Mouse (Mus musculus) frontal cortex, postnatal 14 days (tissue): Measurements from ENCODE around the gene Slc17a9.
A peak's percentile ranks its signal among the peaks of the same experiment; 100 is the strongest.

Source experiments
- DNase-seq, 2 experiments: peaks; one replicate each; pipeline ENCODE4 v3.0.0; 2022; ENCODE audit warnings: low spot score in 2 of 2

The Slc17a9 gene

DNA sequence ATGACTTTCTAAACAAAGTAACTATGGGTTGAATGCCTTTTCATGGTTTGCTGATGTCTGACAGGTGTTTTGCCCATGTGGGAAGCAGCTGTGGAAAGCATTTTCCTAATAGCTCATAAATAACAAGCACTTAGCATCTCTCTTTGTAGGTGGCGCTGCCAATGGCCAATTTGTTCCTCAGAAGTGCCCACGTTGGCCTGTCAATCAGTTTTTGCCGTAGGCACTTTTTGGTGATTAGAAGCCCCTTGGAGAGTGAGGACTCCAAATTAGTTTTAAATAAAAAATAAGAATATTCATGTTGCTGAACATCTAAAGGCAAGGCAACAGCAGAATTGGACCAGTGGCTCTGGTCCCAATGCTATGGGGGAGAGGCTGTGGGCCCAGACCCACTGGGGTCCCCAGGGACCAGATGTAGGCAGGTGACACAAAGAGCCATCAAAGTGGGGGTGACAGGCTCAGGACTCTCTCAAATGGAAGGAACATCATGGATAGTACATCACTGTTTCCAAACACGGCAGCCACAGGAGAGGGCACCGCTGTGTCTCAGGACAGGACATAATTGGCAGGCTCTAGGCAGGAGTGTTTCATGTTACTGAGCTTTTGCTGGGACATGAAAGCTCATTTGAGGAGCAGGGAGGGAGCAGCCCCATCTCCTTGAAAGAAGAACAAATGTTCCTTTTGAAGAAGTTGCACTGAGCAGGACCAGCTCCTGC, 30.1 kb downstream of the Slc17a9 start:
- DNase-seq, result no peak

- no peak for DNase-seq
These were observed 30.8 kb downstream of the Slc17a9 start for GRCm38 (mm10) chr2:180755896-180756295.

DNA sequence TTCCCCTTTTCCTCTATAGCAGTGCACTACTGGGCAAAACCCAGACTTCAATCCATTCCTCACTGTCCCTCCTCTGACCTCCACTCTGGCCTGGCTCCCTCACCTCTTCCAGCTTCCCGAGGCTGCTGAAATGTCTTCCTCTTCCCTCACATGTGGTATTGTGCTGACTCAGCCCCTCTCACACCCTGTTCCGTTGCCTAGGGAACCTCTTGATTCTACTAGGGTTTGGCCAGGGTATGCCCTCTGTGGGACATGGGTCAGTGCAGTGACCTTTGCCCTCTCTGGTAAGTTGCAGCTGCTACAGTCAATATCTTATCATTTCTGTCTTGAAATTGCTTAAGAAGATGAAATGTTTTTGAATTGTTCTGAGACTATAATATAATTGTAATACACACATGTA, 31.7 kb downstream of the Slc17a9 start:
- no peak for DNase-seq

- DNase-seq, result no peak
These were observed 33.6 kb downstream of the Slc17a9 start for GRCm38 (mm10) chr2:180758513-180759263.

DNA sequence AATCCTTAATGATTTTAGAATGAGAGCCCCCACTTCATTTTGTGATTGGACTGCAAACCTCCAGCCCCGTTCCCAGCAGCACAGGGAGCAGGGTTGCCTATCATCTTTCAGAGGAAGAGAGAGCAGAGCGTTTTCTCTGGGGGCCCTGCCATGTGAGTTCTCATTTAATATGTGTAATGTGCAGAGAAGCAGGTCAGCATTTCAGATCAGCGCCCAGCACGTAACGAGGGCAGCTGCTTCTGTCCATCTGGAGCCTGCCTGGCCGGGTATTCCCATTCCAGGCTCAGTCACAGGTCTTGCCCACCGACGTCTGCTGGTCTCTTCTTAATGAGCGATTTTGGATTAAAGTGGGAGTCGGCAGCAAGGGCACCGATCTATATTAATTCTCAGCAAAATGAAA, 39.9 kb downstream of the Slc17a9 start:
- DNase-seq, result no peak

DNA sequence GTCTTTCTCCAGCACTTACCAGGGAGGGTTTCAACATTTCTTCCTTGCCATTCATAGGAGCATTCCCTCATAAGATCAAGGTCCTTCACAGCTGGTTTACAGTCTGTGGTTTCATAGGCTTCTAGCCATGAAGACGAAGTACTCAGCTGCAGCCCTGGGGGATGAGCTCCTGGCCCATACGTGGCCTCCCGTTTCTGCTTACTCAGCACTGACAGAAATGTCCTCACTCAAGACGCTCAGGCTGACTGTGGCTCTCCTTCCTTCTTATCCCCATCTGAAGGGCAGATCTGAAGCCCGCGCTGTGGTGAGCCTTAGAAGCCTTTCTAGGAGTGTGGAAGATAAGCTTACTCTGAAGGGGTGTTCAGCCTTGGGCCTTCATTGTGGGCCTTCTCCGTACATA, 40.6 kb downstream of the Slc17a9 start:
- no peak for DNase-seq

- DNase-seq, result no peak
These were observed 50.2 kb downstream of the Slc17a9 start for GRCm38 (mm10) chr2:180775223-180775622.

- DNase-seq, result no peak
These were observed 50.6 kb downstream of the Slc17a9 start for GRCm38 (mm10) chr2:180775641-180776040.

DNA sequence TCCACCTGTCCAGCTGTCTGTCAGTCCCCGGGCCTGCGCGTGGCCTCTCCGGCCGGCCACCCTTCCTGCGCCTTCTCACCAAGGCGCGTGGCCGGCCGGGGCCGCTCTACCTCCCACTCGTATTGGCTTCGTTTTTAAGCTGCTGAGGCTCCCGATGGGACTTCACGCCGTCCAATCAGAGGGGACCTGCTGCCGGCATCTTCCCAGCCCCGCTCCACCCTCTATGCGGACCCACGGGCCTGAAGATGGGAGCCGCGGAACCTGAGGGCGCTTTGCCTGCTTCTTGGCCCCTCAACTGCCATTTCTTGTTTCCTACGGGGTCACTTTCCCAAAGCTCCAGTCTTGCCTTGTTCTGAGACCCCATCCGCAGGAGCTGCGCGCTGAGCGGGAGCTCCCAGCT, 51.7 kb downstream of the Slc17a9 start, which contains the start of gene Bhlhe23:
TSS of gene Bhlhe23 (minus strand) at position 108 of the 400 bp plus-strand sequence.
- no peak for DNase-seq

DNA sequence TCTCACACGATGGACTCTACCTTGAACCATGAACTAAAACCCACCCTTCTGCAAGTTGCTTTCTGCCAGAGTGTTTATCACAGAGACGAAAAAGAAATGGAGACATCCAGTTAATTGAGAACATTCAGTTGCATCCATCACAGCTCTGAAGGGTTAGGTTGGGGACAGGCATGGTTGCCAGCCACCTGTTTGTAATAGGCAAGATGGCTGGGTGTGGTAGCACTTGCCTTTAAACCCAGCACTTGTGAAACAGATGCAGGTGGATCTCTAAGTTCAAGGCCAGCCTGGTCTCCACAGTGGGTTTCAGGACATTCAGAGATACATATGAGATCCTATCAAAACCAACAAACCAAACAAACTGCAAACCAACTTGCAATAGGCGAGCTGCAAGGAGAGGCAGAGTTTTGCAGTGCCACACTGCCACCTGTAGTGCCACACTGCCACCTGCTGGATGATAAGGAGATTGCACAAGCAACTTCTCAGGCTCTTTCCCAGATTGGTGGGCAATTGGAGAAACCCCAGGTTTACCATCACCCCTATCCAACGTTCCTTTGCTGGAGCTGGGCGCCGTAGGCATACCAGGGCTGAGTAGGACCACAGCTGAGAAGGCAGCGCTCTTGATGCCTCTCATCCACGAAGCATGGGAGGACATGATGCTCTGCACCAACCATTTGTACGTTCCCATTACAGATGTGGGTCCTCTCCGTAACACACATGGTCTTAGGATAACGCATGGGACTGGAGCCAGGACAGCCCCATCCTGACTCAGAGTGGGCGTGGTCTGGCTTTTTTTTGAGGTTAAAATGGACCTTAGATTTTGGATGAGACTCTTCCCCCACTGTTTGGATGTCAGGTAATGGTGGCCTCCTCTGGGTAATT, 54.4 kb downstream of the Slc17a9 start:
- DNase-seq, result peak in 1 of 2 experiments; percentile 63

- no peak for DNase-seq
These were observed 55.2 kb downstream of the Slc17a9 start for GRCm38 (mm10) chr2:180780282-180780681.

DNA sequence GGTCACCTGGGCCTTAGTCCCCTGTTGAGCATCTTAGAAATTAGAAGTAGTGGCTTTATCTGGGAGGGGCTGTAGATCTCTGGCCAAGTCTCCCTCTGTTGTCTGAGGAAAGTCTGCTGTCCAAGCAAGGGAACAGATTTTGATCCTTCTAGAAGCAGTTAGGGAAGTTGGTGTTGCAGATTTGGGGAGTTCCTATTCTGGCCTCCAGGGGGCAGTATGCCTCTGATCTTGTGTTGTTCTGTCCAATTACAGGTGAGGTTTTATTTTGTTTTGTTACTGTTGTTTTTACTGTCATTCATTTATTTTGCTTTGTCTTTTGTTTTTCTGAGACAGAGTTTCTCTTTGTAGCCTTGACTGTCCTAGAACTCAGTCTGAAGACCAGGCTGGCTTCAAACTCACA, 61.7 kb downstream of the Slc17a9 start:
- no peak for DNase-seq

- DNase-seq, result no peak
These were observed 62.6 kb downstream of the Slc17a9 start for GRCm38 (mm10) chr2:180787566-180788232.

DNA sequence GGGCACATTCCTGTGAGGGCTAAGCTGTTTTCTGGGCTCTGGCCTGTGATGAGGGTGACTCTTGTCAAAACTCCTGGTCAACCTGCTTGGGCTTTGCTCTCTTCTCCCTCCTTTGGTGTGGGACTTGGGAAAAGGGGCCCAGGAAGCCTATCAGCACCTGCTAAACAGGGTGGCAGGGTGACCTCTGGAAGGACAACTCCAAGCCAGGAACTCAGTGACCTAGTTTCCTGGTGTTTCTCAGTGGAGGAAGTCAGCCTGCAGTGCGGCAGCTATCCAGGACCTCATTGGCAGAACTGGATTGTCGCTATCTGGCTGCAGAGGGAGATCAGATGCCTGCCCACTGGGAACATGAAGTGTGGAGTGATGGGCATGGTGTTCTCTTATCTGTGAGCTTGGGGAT, 63.3 kb downstream of the Slc17a9 start:
- no peak for DNase-seq

DNA sequence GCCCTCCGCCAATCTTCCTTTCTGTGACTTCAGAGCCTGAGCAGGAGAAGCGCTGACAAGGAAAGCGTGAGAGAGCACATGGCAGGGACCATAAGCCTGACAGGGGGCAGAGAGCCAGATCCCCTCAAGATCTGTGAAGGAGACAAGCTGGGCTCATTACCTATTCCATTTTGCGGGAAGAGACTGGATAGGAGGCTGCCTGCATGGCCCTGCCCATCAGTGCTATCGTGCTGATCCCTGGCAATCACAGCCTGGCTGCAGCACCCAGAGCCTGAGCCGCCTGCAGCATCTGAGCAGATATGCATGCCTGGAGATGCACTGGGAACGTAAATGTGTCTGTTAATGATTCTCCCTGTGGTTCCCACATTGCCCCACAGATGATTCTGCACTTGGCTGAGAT, 63.8 kb downstream of the Slc17a9 start:
- DNase-seq, result no peak

DNA sequence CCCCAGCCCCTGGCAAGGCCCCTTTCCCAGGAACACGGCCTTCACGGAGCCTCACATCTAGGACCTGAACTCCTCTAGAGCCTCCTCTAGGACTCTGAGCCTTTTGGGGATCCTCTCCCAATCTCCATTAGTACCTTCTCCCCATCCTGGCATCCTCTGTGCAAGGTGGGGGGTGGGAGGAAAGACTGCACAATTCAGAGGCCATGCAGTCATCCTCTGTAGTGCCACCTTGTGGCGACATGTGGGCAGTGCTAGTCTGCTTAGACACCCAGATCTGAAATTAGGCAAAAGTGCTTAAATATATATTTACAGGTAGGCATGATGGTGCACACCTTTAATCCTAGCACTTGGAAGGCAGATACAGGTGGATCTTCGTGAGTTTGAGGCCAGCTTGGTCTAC, 66.6 kb downstream of the Slc17a9 start:
- peak in 1 of 2 experiments; percentile 57 for DNase-seq
